Mouse (Mus musculus): ENCODE measurements at regions not wholly inside any gene's neighbourhood (a gene's known extent, or its start where the extent isn't known, plus 50 kb on each side); places are given as distances from the start of the nearest gene placed in this dataset.

DNA sequence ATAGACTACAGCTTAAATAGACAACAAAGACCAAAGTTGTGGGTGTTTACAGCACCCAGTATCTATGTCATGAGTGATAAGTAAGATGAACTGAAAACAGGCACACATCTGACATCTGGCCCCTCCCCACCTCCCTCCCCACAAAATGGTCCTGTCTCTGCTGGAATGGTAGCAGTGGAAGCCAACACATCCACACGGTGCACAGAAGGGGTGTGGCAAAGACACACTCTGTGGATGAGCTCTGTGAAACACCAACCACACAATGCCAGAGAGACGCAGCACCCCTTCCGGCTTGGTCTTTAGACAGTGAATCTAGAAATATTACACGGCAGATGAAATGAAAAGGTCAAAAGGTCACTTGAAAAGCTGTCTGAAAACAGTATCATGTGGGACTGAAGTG is 85.6 kb downstream of the Fgf18 start:
- DNase-seq: no peak

DNA sequence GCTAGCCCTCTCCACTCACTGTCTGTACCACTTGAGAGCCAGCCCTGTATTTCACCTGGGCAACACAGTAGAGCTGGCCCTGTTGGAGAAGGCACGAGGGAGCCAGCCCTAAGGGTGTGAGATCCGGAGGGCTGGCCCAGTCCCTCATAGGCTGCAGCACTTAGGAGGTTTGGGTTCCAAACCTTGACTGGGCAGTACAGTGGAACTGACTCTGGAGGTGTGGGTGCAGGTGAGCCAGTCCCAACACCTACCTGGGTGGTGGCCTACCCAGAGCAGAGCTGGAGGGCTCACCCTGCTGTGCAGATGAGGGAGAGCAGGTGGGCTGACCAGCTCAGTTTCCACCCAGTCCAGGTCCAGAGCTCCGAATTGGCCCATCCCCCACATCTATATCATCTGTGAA is 86.8 kb downstream of the Fgf18 start:
- DNase-seq: no peak

DNA sequence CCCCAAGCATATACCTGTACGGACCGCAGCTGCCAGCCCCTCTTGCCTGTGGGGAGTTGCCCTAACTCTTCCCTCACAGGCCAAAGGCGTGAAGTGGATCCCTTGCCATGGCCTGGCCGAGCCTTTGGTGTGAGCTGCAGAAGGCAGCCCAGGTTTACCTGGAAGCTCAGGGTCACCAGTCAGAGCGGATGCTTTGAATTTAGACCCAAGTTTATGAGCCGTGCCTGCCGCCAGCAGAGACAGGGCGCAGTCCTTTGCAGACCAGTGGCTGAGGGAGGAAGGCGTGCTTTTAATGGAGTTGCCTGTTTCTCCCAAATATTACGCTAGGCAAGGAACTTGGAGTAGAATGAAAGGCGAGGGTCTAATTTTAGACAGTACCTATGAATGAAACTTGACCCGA is 97.0 kb downstream of the Fgf18 start:
- no peak for DNase-seq

DNA sequence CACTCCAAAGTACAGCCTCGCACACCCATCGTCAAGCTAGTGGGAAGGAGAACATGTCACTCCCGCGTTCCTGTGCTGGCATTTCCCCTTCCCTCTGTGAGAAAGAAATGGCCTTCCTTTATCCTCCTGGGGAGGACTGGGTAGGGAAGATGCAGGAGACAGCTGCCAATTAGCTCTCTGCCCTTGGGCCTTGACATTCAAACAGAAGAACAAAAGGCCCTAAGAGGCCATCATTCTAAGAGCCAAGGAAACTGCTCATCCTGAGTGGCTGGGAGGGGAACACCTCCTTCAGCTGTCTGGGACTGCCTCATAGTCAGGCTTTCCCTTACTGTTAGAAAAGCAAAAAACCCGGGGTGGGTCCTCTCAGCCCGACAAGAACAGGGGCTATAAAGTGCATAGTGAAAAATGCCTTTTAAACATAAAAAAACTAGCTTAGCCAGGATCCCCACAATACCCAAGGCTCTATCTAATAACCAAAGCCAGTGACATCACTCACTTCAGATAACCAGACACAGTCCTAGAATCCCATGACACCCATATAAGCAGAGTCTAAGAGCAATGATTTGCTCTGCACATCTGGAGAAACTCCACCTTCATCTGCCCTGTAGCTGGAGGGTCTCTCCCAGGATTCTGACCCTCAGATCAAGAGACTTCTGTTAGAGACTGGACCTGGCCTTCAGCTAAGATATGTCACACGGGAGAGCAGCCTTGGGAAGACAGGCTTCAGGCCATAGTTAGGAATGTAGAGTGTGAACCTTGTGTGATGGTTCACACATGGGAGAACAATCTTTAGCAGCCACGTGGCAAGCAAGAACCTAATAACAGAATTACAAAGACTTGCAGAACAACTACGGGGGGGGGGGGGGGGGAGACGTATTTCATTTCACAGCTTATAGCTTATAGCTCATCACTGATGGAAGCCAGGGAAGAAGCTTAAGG is 107.1 kb downstream of the Fgf18 start:
- DNase-seq: no peak

DNA sequence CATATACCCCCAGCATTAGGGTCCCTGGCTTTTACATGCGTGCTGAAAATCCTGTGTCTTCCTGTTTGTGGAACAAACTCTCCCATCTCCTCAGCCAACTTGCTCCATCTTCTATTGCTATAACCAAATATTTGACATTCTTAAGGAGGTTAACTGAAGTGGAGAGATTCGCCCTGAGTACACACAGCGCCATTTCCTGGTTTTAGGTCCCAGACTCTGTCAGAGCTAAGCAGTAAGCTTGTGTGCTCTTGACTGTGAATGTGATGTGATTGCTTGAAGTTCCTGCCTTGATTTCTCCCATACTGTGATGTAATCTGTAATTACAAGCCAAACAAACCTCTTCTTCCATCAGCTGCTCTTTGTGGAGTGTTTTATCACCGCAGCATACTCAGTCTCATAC is 110.8 kb downstream of the Fgf18 start:
- no peak for DNase-seq

DNA sequence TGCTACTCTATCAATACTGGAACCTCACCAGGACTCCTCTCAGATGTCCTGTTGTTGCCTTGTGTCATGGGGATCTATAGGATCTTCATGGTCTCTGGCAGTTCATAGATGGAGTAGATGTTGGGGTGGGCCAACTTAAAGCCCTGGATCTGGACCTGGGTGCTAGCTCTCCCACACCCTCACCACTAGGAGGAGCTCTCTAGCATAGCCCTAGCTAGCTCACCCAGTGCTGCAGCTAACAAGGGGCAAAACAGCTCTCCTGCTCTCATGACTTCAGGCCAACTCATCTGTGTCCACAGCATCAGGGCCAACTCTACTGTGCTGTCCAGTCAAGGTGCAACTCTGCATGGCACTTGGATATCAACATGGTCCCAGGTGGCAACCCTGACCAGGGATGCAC is 118.3 kb downstream of the Fgf18 start:
- DNase-seq: peak; percentile 24 to 30

DNA sequence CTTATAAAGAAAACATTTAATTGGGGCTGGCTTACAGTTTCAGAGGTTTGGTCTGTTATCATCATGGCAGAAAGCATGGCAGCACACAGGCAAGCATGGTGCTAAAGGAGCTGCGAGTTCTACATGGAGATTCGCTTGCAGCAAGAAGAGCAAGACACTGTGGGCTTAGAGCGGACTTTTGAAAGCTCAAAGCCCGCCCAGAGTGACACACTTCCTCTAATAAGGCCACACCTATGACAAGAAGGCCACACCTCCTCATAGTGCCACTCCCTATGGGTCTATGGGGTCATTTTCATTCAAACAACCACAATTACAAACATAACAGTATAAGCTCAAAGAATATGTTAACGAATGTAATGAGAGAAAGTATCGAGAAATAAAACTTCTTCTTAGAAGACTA is 120.1 kb downstream of the Fgf18 start:
- DNase-seq: no peak

DNA sequence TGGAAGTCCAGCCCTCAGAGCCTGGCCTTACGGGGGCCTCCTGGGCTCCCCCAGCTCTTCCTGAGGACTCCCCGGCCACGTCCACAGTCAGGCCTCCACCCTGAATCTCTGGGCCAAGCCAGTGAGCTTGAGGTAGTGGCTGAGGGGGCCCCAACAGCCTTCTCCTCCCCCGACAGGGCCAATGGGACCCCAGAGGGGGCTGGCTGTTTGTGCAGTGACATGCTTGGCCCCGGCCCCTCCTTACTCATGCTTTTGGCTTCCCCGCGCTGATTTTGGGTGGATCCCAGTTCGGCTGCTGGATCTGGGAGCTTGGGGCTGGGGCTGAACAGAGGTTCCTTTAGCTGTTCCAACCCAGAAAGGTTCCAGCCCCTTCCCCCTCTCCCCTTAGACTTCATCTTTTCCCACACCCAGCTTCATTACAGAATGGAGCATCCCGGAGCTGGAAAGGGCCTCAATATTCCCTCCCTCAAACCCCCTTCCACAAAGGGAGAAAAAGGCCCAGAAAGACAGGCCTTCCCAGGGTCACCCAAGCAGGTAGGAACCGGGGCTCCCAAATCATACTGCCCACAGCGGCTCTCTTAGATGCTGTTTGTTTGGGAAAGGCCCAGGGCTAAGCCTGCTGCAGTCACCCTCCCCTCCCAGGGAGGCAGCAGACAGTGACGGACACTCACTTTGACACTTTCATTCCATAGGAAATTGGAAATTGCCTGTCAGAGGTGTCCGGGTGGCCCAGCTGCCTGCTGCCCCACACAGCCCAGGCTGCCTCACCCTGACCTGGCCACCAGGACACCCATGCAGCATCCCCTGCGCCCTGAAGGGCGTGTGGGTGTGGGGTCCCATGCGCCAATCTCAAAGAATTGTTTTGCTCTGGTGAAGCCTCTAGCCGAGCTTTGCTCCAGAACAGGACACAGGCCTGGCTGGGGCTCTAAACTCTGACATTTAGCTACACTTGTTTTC is 133.7 kb downstream of the Fgf18 start:
- peak in 1 of 2 experiments; percentile 22 for DNase-seq

DNA sequence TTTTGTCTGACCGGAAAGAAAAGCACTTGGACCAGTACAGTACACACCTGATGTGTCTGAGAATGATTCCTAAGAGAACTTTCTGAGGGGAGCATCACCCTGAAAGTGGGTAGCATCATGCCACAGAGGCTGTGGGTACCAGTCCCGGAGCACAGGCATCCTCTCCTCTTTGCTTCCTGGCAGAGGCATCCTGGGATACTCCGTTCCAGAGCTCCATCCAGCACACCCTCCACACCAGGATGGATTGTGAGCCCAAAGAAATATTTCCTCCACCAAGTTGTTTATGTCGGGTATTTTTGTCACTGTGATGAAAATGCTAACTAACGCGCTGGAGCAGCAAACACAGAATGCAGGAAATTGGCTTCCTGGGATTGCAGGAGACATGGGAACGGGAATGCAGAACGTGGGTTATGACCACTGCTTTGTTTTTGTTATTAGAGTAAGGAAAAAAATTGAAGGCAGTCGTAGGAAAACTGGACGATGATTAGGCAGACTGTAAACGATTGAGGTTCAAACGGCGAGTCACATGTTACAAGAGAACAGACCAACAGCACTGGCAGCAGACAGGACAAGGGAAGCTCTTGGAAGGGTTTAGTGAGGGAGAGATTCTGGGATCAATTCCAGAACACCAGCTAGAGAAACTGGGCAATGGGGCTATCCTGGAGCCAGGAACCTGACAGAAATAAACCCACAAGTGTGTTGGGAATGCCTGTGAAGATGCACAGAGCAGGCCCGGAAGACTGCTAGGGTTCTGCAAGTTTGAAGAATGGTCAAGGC is 134.6 kb downstream of the Fgf18 start:
- peak; percentile 39 to 49 for DNase-seq

DNA sequence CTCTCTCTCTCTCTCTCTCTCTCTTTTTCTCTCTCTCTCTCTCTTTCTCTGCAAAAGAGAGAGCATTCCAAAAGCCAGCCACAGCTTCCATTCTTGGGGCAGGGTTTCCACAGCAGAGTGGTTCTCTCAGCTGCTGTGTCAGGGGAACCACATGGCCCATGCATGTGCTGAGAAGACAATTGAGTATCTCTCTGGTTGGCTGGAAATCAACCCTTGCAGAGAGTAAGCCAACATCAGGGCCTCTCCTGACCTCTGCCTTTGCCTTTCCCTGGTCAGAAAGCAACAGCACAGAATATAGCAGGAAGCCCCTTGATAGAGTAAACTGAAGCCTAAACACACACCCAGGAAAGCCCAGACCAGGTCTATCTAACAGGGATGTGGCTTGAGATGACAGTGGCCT is 138.6 kb downstream of the Fgf18 start:
- no peak for DNase-seq

DNA sequence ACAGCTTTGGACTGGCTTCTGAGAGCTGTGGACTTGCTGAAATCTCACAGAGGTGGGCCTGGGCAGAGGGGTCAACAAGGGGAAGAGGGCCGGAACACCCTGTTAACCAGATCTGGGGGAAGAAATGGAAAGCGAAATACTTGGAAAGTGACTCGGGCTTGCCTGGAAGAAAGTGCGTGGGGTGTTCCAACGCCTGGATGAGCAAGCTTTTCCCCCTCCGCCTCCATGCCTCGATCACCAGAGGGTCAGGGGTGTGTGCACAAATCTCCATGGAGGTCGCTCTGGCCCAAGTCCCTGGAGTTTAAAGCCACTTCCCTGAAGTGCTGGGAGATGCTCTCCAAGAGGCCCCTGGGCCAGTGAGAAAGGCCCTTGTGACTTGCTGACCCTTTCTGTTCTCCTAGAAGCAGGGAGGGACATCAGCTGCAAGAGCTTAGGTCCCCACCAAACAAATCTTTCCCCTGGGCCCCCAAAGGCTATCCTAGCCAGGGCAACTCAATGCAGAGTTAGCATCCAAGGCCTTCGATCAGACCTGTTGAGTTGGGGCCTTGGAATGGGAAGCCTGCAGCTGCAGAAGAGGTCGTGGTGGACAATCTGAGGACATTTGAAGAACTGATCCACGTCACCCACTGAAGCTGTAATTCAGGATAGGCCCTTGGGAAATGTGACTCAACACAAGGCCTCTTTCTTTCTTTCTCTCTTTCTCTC is 139.2 kb downstream of the Fgf18 start:
- DNase-seq: no peak

DNA sequence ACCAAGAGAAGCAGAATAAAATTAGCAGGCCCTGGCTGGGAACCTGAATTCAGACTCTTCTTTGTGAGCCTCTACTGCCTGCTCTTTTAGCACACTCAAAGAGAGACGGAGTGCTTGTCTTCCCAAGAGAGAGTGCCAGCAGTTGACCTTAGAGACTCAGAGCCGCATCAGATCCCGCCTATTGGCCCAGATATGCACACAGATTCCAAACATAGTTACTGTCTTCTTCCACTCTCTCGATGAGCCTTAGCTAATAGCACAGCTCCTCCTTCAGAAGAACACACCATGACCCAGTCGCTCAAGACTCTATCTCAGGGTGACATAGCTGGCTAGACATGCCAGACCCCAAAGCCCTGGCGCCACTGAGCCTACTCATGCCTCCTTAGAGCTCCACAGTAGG is 139.8 kb downstream of the Fgf18 start:
- DNase-seq: no peak

DNA sequence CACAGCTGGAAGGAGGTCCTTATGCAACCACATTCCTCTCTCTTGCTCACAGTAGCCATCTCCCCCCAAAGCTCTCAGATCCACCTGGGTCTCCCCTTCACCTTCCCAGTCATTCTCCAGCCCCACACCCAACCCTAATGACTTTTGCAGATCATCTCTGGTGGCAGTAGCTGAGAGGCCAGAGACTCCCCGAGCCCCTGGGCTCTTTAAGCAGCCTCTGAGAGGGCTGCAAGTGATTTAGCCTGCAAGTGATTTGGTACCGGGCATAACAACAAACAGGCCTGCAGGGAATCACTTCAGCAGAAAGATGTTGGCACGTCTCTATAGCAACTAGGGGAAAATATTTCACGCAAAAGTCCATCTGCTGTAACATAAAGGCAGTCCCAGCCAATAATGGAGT is 142.0 kb downstream of the Fgf18 start:
- no peak for DNase-seq

DNA sequence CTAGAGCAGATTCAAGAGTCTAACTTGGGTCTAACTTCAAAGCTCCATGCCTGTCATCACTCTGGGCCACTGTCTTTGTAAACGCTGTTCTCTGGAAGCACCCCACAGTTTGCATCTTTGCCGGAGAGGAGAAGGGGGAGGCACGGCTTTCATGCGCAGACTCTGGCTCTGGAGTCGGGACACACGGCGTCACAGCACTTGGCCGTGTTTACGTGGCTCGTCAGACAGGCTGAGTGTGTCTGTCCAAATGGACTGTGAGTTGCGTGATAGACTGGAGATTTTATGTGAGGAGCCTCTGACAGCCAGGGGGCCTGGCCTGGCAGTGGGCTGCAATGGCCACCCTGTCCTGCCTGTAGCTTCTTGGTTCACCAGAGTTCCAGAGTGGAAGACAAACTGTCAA is 142.6 kb downstream of the Fgf18 start:
- DNase-seq: no peak

DNA sequence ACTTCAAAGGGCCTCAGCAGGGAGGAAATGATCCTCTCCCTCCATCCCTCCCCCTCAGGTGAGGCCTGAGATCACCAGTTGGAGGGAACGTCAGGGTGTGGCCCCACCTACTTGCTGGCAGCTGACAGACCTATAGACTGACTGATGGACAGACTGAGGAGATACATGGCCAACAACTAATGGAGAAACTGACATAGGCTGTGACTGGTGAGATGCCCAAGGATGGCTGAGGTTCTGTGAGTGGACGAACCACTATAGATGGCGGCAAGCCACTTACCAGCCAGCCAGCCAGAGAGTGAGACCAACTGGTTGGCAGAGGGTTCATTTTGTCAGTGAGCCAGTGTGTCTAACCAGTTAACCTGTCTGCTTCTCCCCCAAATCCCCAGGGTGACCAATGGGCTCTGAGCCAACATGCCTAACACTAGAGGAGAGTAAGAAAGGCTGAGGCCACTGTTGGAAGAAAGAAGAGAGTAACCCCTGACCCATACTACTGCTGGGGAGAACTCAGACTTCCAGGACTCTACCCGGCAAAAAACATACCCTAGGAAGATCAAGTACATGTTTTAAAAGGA is 147.4 kb downstream of the Fgf18 start:
- DNase-seq: peak; percentile 82 to 85

DNA sequence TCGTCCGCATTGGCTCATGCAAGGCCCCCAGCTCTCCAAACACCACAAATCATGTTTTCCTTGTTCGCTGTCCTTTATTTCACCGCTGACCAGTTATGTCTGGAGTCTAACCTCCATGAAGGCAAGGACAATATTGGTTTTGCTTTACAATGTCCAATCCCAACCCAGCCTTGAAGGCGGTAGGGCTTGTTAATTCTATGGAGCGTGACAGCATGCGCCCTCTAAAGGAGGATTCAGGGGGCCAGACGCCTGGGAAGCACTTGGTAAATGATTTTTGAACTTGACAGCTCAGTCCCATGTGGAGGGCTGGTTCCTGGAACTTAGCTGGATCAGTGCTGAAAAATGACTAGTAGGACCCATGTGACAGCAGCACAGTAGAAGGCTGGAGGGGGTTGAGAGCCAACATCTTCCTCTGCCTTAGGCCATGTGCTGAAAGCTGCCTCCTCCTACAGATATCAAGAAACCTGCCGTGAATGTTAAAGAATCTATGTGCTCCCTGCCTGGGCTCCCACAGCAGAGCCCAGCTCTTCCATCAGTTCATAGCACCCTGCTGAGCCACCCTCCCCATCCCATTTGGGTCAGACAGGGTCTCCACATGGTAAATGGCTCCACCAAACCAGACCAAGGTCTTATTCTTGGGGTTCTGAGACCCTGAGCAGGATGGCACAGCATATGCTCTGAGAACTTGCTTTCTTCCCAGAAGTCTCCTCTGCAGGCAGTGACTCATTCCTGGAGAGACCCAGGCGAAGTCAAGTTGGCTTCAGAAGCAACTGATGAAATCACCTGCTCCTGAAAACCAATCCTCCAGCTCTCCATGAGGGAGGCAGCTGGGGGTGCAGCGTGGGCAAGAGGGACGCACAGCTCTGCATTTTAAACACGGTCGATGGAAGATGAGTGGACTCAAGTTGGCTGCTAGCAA is 148.3 kb downstream of the Fgf18 start:
- DNase-seq: no peak

DNA sequence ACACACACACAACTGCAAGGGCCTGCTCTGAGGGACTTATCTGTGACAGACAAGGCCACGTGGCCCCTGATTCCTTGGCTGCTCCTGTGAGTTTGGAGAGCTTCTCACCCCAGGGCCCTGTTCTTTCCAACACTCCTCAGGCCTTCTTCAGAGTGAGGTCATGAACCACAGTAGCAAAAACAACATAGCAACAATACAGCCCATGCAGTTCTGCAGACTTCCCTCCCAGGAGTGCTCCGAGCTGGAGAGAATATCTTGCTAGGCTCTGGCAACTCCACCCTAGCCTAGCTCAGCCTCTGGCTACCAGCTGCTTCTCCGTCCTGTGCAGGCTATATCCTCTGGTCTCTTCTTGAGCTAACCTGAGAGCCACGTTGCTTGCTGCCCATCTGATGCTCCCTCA is 152.8 kb downstream of the Fgf18 start:
- no peak for DNase-seq

DNA sequence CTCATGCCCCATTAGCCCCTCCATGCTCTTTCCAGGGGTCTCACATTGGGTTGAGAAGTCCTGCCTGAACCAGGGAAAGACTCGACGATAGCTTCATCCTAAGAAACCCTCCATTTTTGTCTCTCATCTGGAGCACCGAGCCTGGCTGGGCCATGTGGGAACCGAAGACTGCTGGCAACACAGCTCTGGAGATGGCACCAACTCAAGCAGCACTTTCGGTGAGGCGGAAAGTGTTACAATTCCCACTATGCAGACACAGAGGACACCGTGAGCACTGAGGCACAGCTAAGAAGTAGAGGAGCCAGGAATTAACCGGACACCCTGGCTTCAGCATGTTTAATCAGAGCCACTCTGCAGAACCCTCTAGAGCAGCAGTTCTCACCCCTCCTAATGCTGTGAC is 153.8 kb downstream of the Fgf18 start:
- peak; percentile 59 to 71 for DNase-seq

DNA sequence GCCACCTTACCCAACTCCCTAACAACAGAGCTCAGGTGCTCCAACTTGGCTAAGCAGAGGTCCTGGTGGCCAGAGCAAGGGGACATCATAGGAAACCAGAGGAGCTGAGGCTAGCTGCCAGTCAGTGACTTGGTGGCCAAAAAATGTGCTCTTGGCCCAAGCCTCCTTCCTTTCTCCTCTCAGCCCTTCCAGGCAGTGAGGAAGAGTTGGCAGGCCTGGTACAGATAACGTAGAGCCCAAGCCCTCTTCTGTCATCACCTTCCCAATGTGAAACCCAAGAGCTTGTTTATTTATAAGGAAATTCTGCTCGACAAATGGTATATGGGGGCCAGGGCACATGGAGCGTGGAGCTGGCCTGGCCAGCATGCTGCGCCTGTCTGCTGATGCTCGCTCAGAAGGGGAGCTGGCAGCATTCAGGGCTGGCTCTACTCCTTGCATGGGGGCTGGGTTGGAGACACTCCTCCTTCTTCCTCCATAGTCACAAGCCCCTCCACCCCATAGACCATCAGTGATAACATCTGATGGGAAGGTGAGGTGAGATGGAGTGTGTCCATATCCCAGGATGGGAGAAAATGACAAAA is 156.1 kb downstream of the Fgf18 start:
- DNase-seq: peak in 1 of 2 experiments; percentile 66

DNA sequence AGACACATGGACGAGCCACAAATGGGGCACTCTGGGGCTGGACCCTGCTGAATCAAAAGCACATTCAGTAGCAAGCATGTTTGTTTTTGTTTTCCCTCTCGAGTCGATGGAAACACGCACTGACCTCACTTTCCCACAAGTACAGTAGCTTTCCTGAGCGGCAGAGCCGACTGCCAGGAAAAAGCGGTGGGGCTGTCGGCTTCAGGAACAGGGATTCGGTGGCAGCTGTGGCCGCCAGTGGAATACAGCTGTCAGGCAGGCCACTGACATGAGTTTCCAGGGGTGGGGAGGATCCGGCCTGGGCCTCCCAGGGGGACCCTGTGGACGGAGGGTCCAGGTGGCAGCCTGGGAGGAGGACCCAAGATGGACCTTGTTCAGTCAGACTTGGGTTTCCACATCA is 157.0 kb downstream of the Fgf18 start:
- DNase-seq: no peak

All from cerebellum, postnatal 10 days (tissue).